Mouse (Mus musculus) small intestine, adult 2 months (tissue): Measurements from ENCODE around the gene Mcub. TPM values are rescaled to one million over a fixed set of nuclear protein-coding genes. Genes with fewer than 3 reads are reported as not detected.

Experiments
- H3K27ac ChIP-seq: fragments of 200-500 bp; 2 replicates; pipeline ENCODE4 v1.5.1; 2012; ENCODE audit warnings: low read depth, low read length, control low read depth, inconsistent platforms; ENCODE audit not compliant: insufficient read depth
- H3K27me3 ChIP-seq: fragments of 200-500 bp; 2 replicates; pipeline ENCODE4 v1.6.1; 2012; ENCODE audit warnings: mild to moderate bottlenecking, moderate library complexity, low read length, inconsistent platforms; ENCODE audit not compliant: control insufficient read depth, insufficient read depth
- H3K36me3 ChIP-seq: fragments of 200-500 bp; 2 replicates; pipeline ENCODE4 v1.6.1; 2012; ENCODE audit warnings: mild to moderate bottlenecking, low read length, control low read depth, inconsistent platforms; ENCODE audit not compliant: control insufficient read depth, insufficient read depth
- H3K4me1 ChIP-seq: fragments of 200-500 bp; 2 replicates; pipeline ENCODE4 v1.6.1; 2012; ENCODE audit warnings: low read length, inconsistent platforms, mixed read lengths; ENCODE audit not compliant: control insufficient read depth, insufficient read depth, insufficient read length
- H3K4me3 ChIP-seq: fragments of 200-500 bp; 2 replicates; pipeline ENCODE4 v1.5.1; 2012; ENCODE audit warnings: low read depth, mild to moderate bottlenecking, control low read depth, inconsistent platforms, low read length, moderate library complexity
- CTCF ChIP-seq: fragments of 200-500 bp; IDR thresholded peaks from 2 replicates; pipeline ENCODE4 v1.5.1; 2012; ENCODE audit warnings: low read depth, mild to moderate bottlenecking, control low read depth, inconsistent platforms, low read length, moderate library complexity, mixed read lengths; ENCODE audit not compliant: insufficient replicate concordance, insufficient read length; ENCODE audit errors: extremely low read depth
- POLR2A ChIP-seq: fragments of 200-500 bp; IDR thresholded peaks from 2 replicates; pipeline ENCODE4 v1.6.1; 2012; ENCODE audit warnings: low read depth, mild to moderate bottlenecking, control low read depth, inconsistent platforms, low read length, moderate library complexity
- WGBS: fragments of 180-500 bp; shearing (Covaris S2); methylation state at CpG from one replicate; pipeline ENCODE4 v1.1.7; 2018; 5-methylcytosine and 5-hydroxymethylcytosine counted together
- polyA plus RNA-seq: library from polyadenylated mRNA; depleted of rRNA; stranded (reverse); fragments of >200 nt; gene quantifications from 2 replicates; pipeline ENCODE4 v1.2.3, GENCODE M21; 2012; rRNA removed

Gene Mcub
- polyA plus RNA-seq, 1 experiment, result 0.96 TPM

GRCm38 (mm10) chr3:129879913-129880312, 90.1 kb downstream of the Mcub start:
- 80% methylated on average over 2 of the region's 2 CpGs for WGBS
- H3K27ac ChIP-seq, result no peak overlapping the region
- H3K36me3 ChIP-seq, result no peaks in the 10 kb centered on the region
- H3K4me1 ChIP-seq, result peaks cover 3% of the 10 kb centered on the region; the same call in 1 of the 2 replicates
- no peak overlapping the region for H3K4me3 ChIP-seq
- TF ChIP-seq POLR2A, result no peak
- no peak for TF ChIP-seq CTCF
- H3K27me3 ChIP-seq, result no peaks in the 10 kb centered on the region

DNA sequence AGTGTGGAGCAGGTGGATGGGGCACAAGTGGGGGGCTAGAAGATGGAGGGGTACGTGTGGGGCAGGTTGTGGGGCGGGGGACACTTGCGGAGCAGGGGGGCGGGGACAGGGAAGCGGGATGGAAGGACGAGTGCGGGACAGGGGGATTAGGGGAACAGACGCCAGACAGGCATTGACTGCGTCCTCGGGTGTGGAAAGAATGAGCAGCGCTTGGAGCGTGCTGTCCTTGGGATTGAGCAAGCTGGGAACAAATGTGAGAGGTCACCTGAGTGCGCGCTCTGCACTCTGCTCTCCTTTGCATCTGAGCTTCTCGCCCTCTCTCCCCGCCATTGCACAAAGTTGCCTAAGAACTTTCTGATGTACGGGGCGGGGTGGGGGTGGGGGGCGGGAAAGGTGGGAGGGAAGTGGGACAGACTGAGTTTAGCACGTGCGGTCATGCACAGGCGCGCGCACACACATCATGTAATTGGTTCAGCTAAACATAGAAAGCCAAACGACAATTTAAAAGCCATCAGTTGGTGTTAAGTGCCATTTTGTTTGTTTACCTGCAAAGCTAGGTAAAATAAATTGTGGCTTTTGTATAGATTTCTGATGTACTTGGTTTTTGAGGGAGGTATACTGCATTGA, 90.8 kb downstream of the Mcub start:
- Histone ChIP-seq H3K4me3 (peak overlapping the region; percentile 86), H3K27ac (no peak overlapping the region), H3K36me3 (no peaks in the 10 kb centered on the region), H3K4me1 (peaks cover 3% of the 10 kb centered on the region; the same call in 1 of the 2 replicates), H3K27me3 (no peaks in the 10 kb centered on the region)
- 3% methylated on average over 25 of the region's 25 CpGs for WGBS
- TF ChIP-seq POLR2A (no peak), CTCF (no peak)

DNA sequence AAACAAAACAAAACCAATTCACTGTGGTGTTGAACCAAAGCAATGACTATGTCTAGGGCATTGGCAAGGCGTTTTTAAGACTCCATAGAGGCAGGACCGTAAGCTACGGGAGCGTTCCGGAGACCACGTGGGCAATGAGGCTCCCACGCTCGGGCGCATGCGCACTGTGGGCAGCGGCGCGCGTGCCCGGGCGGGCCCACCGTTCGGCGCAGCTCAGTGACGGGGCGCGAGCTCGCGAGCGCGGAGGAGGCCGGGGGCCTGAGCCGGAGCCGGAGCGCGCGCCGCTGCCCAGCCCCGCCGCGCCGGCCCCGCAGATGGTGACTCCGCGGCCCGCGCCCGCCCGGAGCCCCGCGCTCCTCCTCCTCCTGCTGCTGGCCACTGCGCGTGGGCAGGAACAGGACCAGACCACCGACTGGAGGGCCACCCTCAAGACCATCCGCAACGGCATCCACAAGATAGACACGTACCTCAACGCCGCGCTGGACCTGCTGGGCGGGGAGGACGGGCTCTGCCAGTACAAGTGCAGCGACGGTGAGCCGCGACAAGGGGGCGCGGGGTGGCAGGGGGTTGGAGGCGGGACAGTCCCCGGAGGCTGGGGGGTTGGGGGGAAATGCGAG, 91.5 kb downstream of the Mcub start, which contains the start of gene Pla2g12a:
Gene Pla2g12a (plus strand): TSS at position 202 of the 617 bp plus-strand sequence.
- Histone ChIP-seq H3K36me3 (no peaks in the 10 kb centered on the region), H3K4me3 (peak within 1 kb of the TSS; percentile 86), H3K27ac (no peak within 1 kb of the TSS), H3K4me1 (peaks cover 3% of the 10 kb centered on the region; the same call in 1 of the 2 replicates), H3K27me3 (no peaks in the 10 kb centered on the region)
- under 1% methylated on average over 66 of the region's 66 CpGs for WGBS
- TF ChIP-seq CTCF, result no peak
- no peak for TF ChIP-seq POLR2A

DNA sequence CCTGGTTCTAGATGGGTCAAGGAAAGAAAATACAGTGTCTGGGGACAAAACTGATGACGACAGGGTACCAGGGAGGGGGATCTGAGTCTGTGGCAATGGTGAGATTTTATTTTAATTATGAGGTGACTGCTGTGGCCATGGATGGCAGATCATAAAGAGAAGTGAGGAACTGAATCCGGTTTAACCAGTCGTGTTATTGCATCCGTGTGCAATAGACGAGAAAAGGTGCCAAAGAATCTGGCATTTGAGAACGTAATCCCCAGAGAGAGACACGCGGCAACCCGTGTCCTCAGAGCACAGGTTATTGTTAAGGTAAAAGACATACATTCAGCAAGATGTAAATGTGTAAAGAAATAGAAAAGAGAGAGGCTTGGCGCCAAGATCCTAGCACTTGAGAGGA, 92.7 kb downstream of the Mcub start:
- no peaks in the 10 kb centered on the region for H3K36me3 ChIP-seq
- no peaks in the 10 kb centered on the region for H3K27me3 ChIP-seq
- no peak for TF ChIP-seq POLR2A
- no peak for TF ChIP-seq CTCF
- no peak overlapping the region for H3K4me3 ChIP-seq
- H3K4me1 ChIP-seq, result peaks cover 3% of the 10 kb centered on the region; the same call in 1 of the 2 replicates
- WGBS, result 57% methylated on average over 10 of the region's 10 CpGs
- H3K27ac ChIP-seq, result no peak overlapping the region

Other genes with a start within 250 kb of the Mcub start
- gene Egf, start 214.9 kb downstream of the Mcub start, polyA plus RNA-seq, result 0.77 and 5.5 TPM in 2 replicates
- gene Lrit3, start 166.2 kb downstream of the Mcub start, polyA plus RNA-seq, result 0.20 TPM in 1 of 2 replicates, not detected in the other
- not detected in 2 replicates for gene Rrh, start 147.6 kb downstream of the Mcub start, polyA plus RNA-seq
- 3.6 and 10.5 TPM in 2 replicates for gene Gar1, start 138.8 kb downstream of the Mcub start, polyA plus RNA-seq
- gene Cfi, start 134.3 kb downstream of the Mcub start, polyA plus RNA-seq, result 1.3 and 5.2 TPM in 2 replicates
- gene Pla2g12a, start 91.6 kb downstream of the Mcub start, polyA plus RNA-seq, result 32.2 and 36.1 TPM in 2 replicates
- 168 and 203 TPM in 2 replicates for gene Casp6, start 68.8 kb downstream of the Mcub start, polyA plus RNA-seq
- 34.0 and 53.7 TPM in 2 replicates for gene Sec24b, start 91.3 kb upstream of the Mcub start, polyA plus RNA-seq
- gene Col25a1, start 161.3 kb upstream of the Mcub start, polyA plus RNA-seq, result 0.04 TPM in 1 of 2 replicates, not detected in the other